Mouse (Mus musculus) C2C12 (cell line): Measurements from ENCODE around the gene Tmeff1.

Source experiments
- CTCF ChIP-seq: IDR thresholded peaks from one replicate; pipeline ENCODE4 v1.5.1; 2011; ENCODE audit not compliant: control insufficient read depth, insufficient read depth, insufficient read length
- USF1 ChIP-seq: IDR thresholded peaks from one replicate; pipeline ENCODE4 v1.6.1; 2011; ENCODE audit warnings: low read depth, mild to moderate bottlenecking, control low read depth, moderate library complexity

GRCm38 (mm10) chr4:48536275-48536674 is 48.7 kb upstream of the Tmeff1 start:
- TF ChIP-seq CTCF: no peak
- no peak for TF ChIP-seq USF1
